Mouse (Mus musculus): ENCODE data around the gene Olfr1315-ps1.

Gene Olfr1315-ps1

GRCm38 (mm10) chr2:112115340-112115739 lies at the start of gene Olfr1315-ps1:
Gene Olfr1315-ps1 (minus strand): TSS chr2:112115440.
- DNase-seq (ENCODE audit: low read depth, low spot score) = no peak

- DNase-seq (ENCODE audit: low read depth, low spot score) = no peak
Observed at GRCm38 (mm10) chr2:112153898-112154297, 38.7 kb upstream of the Olfr1315-ps1 start, which contains the start of gene Olfr1318. Gene Olfr1318 (plus strand): TSS chr2:112154198.

GRCm38 (mm10) chr2:112140029-112140428 lies 24.8 kb upstream of the Olfr1315-ps1 start, which contains the start of gene Olfr1317:
Gene Olfr1317 (plus strand): TSS chr2:112140329.
- no peak for DNase-seq (ENCODE audit: low read depth, low spot score)

GRCm38 (mm10) chr2:112134877-112135276 lies 19.6 kb upstream of the Olfr1315-ps1 start, which contains the start of gene Olfr1316:
Gene Olfr1316 (minus strand): TSS chr2:112134977.
- no peak for DNase-seq (ENCODE audit: low read depth, low spot score)

GRCm38 (mm10) chr2:112096681-112097080 lies 18.6 kb downstream of the Olfr1315-ps1 start, which contains the start of gene Olfr1314:
Gene Olfr1314 (minus strand): TSS chr2:112096781.
- DNase-seq (ENCODE audit: low read depth, low spot score) = no peak

- no peak for DNase-seq (ENCODE audit: low read depth, low spot score)
Observed at GRCm38 (mm10) chr2:112077743-112078142, 37.5 kb downstream of the Olfr1315-ps1 start, which contains the start of gene Olfr1313. Gene Olfr1313 (minus strand): TSS chr2:112077843.
